Mouse (Mus musculus): ENCODE results near the gene Setd5. TPM values are rescaled to one million over a fixed set of nuclear protein-coding genes. Genes with fewer than 3 reads are reported as not detected.
A peak's percentile ranks its signal among the peaks of the same experiment; 100 is the strongest.

Setd5 gene
- polyA plus RNA-seq, 1 experiment from 2014 or later, result 45.4 TPM

GRCm38 (mm10) chr6:113169852-113170251, 92.7 kb downstream of the Setd5 start:
- WGBS, result 66% methylated on average over 3 of the region's 3 CpGs
- no peak overlapping the region for H3K27ac ChIP-seq (ENCODE audit: low read depth, low read length)
- ATAC-seq, result no peak
- no peaks in the 10 kb centered on the region for H3K9me3 ChIP-seq (ENCODE audit: control insufficient read depth, low read length)
- no peak overlapping the region for H3K4me2 ChIP-seq (ENCODE audit: low read length)
- H3K9ac ChIP-seq (ENCODE audit: low read depth, low read length), result no peak overlapping the region
- no peak overlapping the region for H3K4me3 ChIP-seq (ENCODE audit: low read length)
- peaks cover 19% of the 10 kb centered on the region for H3K36me3 ChIP-seq (ENCODE audit: control insufficient read depth, insufficient read depth, low read length)
- no peaks in the 10 kb centered on the region; the same call in 1 of the 2 replicates for H3K4me1 ChIP-seq (ENCODE audit: control insufficient read depth, insufficient read depth, low read depth, low read length)
- no peaks in the 10 kb centered on the region for H3K27me3 ChIP-seq (replicated peaks; ENCODE audit: control insufficient read depth, insufficient read depth, low read length)

GRCm38 (mm10) chr6:113170651-113171050, 93.5 kb downstream of the Setd5 start:
- WGBS, result 93% methylated on average over 8 of the region's 8 CpGs
- peaks cover 19% of the 10 kb centered on the region for H3K36me3 ChIP-seq (ENCODE audit: control insufficient read depth, insufficient read depth, low read length)
- ATAC-seq, result no peak
- no peak overlapping the region for H3K4me2 ChIP-seq (ENCODE audit: low read length)
- no peaks in the 10 kb centered on the region for H3K9me3 ChIP-seq (ENCODE audit: control insufficient read depth, low read length)
- H3K27ac ChIP-seq (ENCODE audit: low read depth, low read length), result no peak overlapping the region
- H3K4me1 ChIP-seq (ENCODE audit: control insufficient read depth, insufficient read depth, low read depth, low read length), result no peaks in the 10 kb centered on the region; the same call in 1 of the 2 replicates
- no peak overlapping the region for H3K9ac ChIP-seq (ENCODE audit: low read depth, low read length)
- no peak overlapping the region for H3K4me3 ChIP-seq (ENCODE audit: low read length)
- H3K27me3 ChIP-seq (replicated peaks; ENCODE audit: control insufficient read depth, insufficient read depth, low read length), result no peaks in the 10 kb centered on the region

- Histone ChIP-seq H3K27ac (ENCODE audit: low read depth, low read length) (no peak overlapping the region), H3K9me3 (ENCODE audit: control insufficient read depth, low read length) (no peaks in the 10 kb centered on the region), H3K36me3 (ENCODE audit: control insufficient read depth, insufficient read depth, low read length) (peaks cover 25% of the 10 kb centered on the region), H3K4me2 (ENCODE audit: low read length) (no peak overlapping the region), H3K9ac (ENCODE audit: low read depth, low read length) (no peak overlapping the region), H3K27me3 (replicated peaks; ENCODE audit: control insufficient read depth, insufficient read depth, low read length) (no peaks in the 10 kb centered on the region), H3K4me1 (ENCODE audit: control insufficient read depth, insufficient read depth, low read depth, low read length) (no peaks in the 10 kb centered on the region), H3K4me3 (ENCODE audit: low read length) (no peak overlapping the region)
- ATAC-seq, result no peak
Observed at GRCm38 (mm10) chr6:113172011-113172410, 94.8 kb downstream of the Setd5 start.

GRCm38 (mm10) chr6:113172568-113172967, 95.4 kb downstream of the Setd5 start:
- H3K4me3 ChIP-seq (ENCODE audit: low read length), result no peak overlapping the region
- no peak overlapping the region for H3K9ac ChIP-seq (ENCODE audit: low read depth, low read length)
- no peak for ATAC-seq
- H3K9me3 ChIP-seq (ENCODE audit: control insufficient read depth, low read length), result no peaks in the 10 kb centered on the region
- H3K36me3 ChIP-seq (ENCODE audit: control insufficient read depth, insufficient read depth, low read length), result peaks cover 25% of the 10 kb centered on the region
- 62% methylated on average over 1 of the region's 1 CpGs for WGBS
- H3K4me1 ChIP-seq (ENCODE audit: control insufficient read depth, insufficient read depth, low read depth, low read length), result no peaks in the 10 kb centered on the region
- no peaks in the 10 kb centered on the region for H3K27me3 ChIP-seq (replicated peaks; ENCODE audit: control insufficient read depth, insufficient read depth, low read length)
- H3K27ac ChIP-seq (ENCODE audit: low read depth, low read length), result no peak overlapping the region
- H3K4me2 ChIP-seq (ENCODE audit: low read length), result no peak overlapping the region

GRCm38 (mm10) chr6:113175469-113175868, 98.3 kb downstream of the Setd5 start:
- H3K36me3 ChIP-seq (ENCODE audit: control insufficient read depth, insufficient read depth, low read length), result peaks cover 25% of the 10 kb centered on the region
- no peak for ATAC-seq
- WGBS, result 94% methylated on average over 3 of the region's 3 CpGs

GRCm38 (mm10) chr6:113176613-113177012, 99.4 kb downstream of the Setd5 start:
- WGBS, result 82% methylated on average over 8 of the region's 8 CpGs
- no peak overlapping the region for H3K4me2 ChIP-seq (ENCODE audit: low read length)
- peaks cover 20% of the 10 kb centered on the region for H3K4me1 ChIP-seq (ENCODE audit: control insufficient read depth, insufficient read depth, low read depth, low read length)
- no peaks in the 10 kb centered on the region for H3K27me3 ChIP-seq (replicated peaks; ENCODE audit: control insufficient read depth, insufficient read depth, low read length)
- no peak overlapping the region for H3K4me3 ChIP-seq (ENCODE audit: low read length)
- no peak overlapping the region for H3K9ac ChIP-seq (ENCODE audit: low read depth, low read length)
- peaks cover 15% of the 10 kb centered on the region for H3K36me3 ChIP-seq (ENCODE audit: control insufficient read depth, insufficient read depth, low read length)
- H3K9me3 ChIP-seq (ENCODE audit: control insufficient read depth, low read length), result no peaks in the 10 kb centered on the region
- no peak overlapping the region for H3K27ac ChIP-seq (ENCODE audit: low read depth, low read length)
- ATAC-seq, result no peak

More at GRCm38 (mm10) chr6:113175469-113175868, 98.3 kb downstream of the Setd5 start:
- Histone ChIP-seq H3K27me3 (replicated peaks; ENCODE audit: control insufficient read depth, insufficient read depth, low read length) (no peaks in the 10 kb centered on the region), H3K4me2 (ENCODE audit: low read length) (no peak overlapping the region), H3K4me3 (ENCODE audit: low read length) (no peak overlapping the region), H3K4me1 (ENCODE audit: control insufficient read depth, insufficient read depth, low read depth, low read length) (peaks cover 20% of the 10 kb centered on the region), H3K27ac (ENCODE audit: low read depth, low read length) (no peak overlapping the region), H3K9me3 (ENCODE audit: control insufficient read depth, low read length) (no peaks in the 10 kb centered on the region), H3K9ac (ENCODE audit: low read depth, low read length) (no peak overlapping the region)

GRCm38 (mm10) chr6:113178286-113179194, 101.4 kb downstream of the Setd5 start:
- WGBS, result 17% methylated on average over 14 of the region's 14 CpGs
- Histone ChIP-seq H3K4me3 (ENCODE audit: low read length) (peak overlapping the region; percentile 11; the same call in 1 of the 2 replicates), H3K4me1 (ENCODE audit: control insufficient read depth, insufficient read depth, low read depth, low read length) (peaks cover 20% of the 10 kb centered on the region), H3K9me3 (ENCODE audit: control insufficient read depth, low read length) (no peaks in the 10 kb centered on the region), H3K36me3 (ENCODE audit: control insufficient read depth, insufficient read depth, low read length) (peaks cover 10% of the 10 kb centered on the region), H3K9ac (ENCODE audit: low read depth, low read length) (peak overlapping the region; percentile 43), H3K4me2 (ENCODE audit: low read length) (peak overlapping the region; percentile 53), H3K27me3 (replicated peaks; ENCODE audit: control insufficient read depth, insufficient read depth, low read length) (no peaks in the 10 kb centered on the region), H3K27ac (ENCODE audit: low read depth, low read length) (peak overlapping the region; percentile 72)
- ATAC-seq, result peak; percentile 93

- no peaks in the 10 kb centered on the region for H3K9me3 ChIP-seq (ENCODE audit: control insufficient read depth, low read length)
- peaks cover 20% of the 10 kb centered on the region for H3K4me1 ChIP-seq (ENCODE audit: control insufficient read depth, insufficient read depth, low read depth, low read length)
- peaks cover 10% of the 10 kb centered on the region for H3K36me3 ChIP-seq (ENCODE audit: control insufficient read depth, insufficient read depth, low read length)
- H3K9ac ChIP-seq (ENCODE audit: low read depth, low read length), result no peak overlapping the region
- WGBS, result 18% methylated on average over 4 of the region's 4 CpGs
- no peak overlapping the region for H3K4me3 ChIP-seq (ENCODE audit: low read length)
- peak overlapping the region; percentile 72 for H3K27ac ChIP-seq (ENCODE audit: low read depth, low read length)
- peak overlapping the region; percentile 53 for H3K4me2 ChIP-seq (ENCODE audit: low read length)
- no peaks in the 10 kb centered on the region for H3K27me3 ChIP-seq (replicated peaks; ENCODE audit: control insufficient read depth, insufficient read depth, low read length)
- peak; percentile 13 for ATAC-seq
Observed at GRCm38 (mm10) chr6:113179195-113179733, 102.1 kb downstream of the Setd5 start.

GRCm38 (mm10) chr6:113184163-113184562, 107.0 kb downstream of the Setd5 start:
- Histone ChIP-seq H3K4me2 (ENCODE audit: low read length) (no peak overlapping the region), H3K4me1 (ENCODE audit: control insufficient read depth, insufficient read depth, low read depth, low read length) (peaks cover 9% of the 10 kb centered on the region), H3K9me3 (ENCODE audit: control insufficient read depth, low read length) (no peaks in the 10 kb centered on the region), H3K4me3 (ENCODE audit: low read length) (no peak overlapping the region), H3K27me3 (replicated peaks; ENCODE audit: control insufficient read depth, insufficient read depth, low read length) (no peaks in the 10 kb centered on the region), H3K36me3 (ENCODE audit: control insufficient read depth, insufficient read depth, low read length) (0 out of 2 replicates have a peak, but pooled peaks cover 6% of the 10 kb centered on the region), H3K9ac (ENCODE audit: low read depth, low read length) (no peak overlapping the region), H3K27ac (ENCODE audit: low read depth, low read length) (no peak overlapping the region)
- ATAC-seq, result no peak
- WGBS, result 64% methylated on average over 9 of the region's 9 CpGs

Measured in hindbrain, embryonic 16.5 days (tissue).